Mouse (Mus musculus) naive thymus-derived CD4-positive, alpha-beta T cell, adult 5 months (primary cell): ENCODE data around the gene Lbr. TPM values are rescaled to one million over a fixed set of nuclear protein-coding genes. Genes with fewer than 3 reads are reported as not detected.

Source experiments
- polyA plus RNA-seq: library from polyadenylated mRNA; unstranded; fragments of 100-300 nt; shearing (Covaris generic); gene quantifications from one replicate; pipeline ENCODE4 v1.2.1, GENCODE M21; 2017

The Lbr gene
- 377 TPM for polyA plus RNA-seq

GRCm38 (mm10) chr1:181842781-181843180, at the start of gene Lbr:
Gene Lbr, minus strand, starts transcription at chr1:181843046.

Other genes with a start within 250 kb of the Lbr start
- 0.21 TPM for gene Enah, start 176.9 kb upstream of the Lbr start, polyA plus RNA-seq